Mouse (Mus musculus): ENCODE data around the gene Arl4d. TPM values are rescaled to one million over a fixed set of nuclear protein-coding genes. Genes with fewer than 3 reads are reported as not detected.

Gene Arl4d
- polyA plus RNA-seq, 1 experiment from 2014 or later: 4.3 TPM

DNA sequence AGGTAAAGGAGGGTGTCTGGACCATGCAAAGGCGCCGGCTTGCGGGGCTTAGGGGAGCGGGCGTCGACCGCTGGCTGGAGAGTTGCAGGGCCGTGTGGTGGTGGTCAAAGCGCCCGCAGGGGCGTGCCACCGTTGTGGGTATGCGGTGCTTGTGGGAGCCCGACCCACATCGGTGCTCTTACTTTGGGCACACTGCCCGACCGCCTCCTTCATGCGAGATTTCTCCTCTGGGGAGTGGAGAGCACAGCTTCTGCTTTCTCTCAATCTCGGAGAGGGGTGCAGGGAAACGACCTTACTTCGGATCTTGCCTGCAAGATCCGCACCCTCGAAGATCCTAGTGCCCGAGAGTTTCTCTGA lies 273 bp downstream of the Arl4d start:
- Histone ChIP-seq H3K9ac (replicated peaks; ENCODE audit: low read length) (peak overlapping the region; percentile 68), H3K36me3 (replicated peaks; ENCODE audit: control insufficient read depth, insufficient read depth, low read depth, low read length) (no peaks in the 10 kb centered on the region), H3K9me3 (replicated peaks; ENCODE audit: control insufficient read depth, low read length) (no peaks in the 10 kb centered on the region), H3K4me3 (ENCODE audit: low read depth, low read length) (peak overlapping the region; percentile 59), H3K4me1 (ENCODE audit: control insufficient read depth, insufficient read depth, low read length) (no peaks in the 10 kb centered on the region), H3K27me3 (ENCODE audit: control insufficient read depth, insufficient read depth, low read length) (no peaks in the 10 kb centered on the region), H3K27ac (replicated peaks; ENCODE audit: low read depth, low read length) (no peak overlapping the region), H3K4me2 (ENCODE audit: low read depth, low read length) (peak overlapping the region; percentile 92)
- DNase-seq (ENCODE audit: low spot score) (no peak), ATAC-seq (replicated peaks; ENCODE audit: insufficient number of reproducible peaks, low FRiP score, low TSS enrichment, low read depth) (no peak)
- WGBS: under 1% methylated on average over 24 of the region's 24 CpGs

DNA sequence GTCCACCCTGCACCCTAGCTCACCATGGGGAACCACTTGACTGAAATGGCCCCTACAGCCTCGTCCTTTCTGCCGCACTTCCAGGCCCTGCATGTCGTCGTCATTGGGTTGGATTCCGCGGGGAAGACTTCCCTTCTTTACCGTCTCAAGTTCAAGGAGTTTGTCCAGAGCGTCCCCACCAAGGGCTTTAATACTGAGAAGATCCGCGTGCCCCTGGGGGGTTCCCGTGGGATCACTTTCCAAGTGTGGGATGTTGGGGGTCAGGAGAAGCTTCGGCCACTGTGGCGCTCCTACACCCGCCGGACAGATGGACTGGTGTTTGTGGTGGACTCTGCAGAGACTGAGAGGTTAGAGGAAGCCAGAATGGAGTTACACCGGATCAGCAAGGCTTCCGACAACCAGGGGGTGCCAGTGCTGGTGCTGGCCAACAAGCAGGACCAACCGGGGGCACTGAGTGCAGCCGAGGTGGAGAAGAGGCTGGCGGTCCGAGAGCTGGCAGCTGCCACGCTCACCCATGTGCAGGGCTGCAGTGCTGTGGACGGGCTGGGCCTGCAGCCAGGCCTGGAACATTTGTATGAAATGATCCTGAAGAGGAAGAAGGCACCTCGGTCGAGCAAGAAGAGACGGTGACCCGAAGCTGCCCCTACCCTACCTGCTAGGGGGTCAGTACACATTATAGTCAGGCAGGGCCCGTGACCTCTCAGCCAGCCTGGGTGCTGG lies 1.4 kb downstream of the Arl4d start:
- Histone ChIP-seq H3K9ac (replicated peaks; ENCODE audit: low read length) (no peak overlapping the region), H3K4me3 (ENCODE audit: low read depth, low read length) (no peak overlapping the region), H3K36me3 (replicated peaks; ENCODE audit: control insufficient read depth, insufficient read depth, low read depth, low read length) (no peaks in the 10 kb centered on the region), H3K27me3 (ENCODE audit: control insufficient read depth, insufficient read depth, low read length) (no peaks in the 10 kb centered on the region), H3K9me3 (replicated peaks; ENCODE audit: control insufficient read depth, low read length) (no peaks in the 10 kb centered on the region), H3K4me1 (ENCODE audit: control insufficient read depth, insufficient read depth, low read length) (no peaks in the 10 kb centered on the region), H3K4me2 (ENCODE audit: low read depth, low read length) (no peak overlapping the region), H3K27ac (replicated peaks; ENCODE audit: low read depth, low read length) (no peak overlapping the region)
- no peak for DNase-seq (ENCODE audit: low spot score)
- 83% methylated on average over 28 of the region's 28 CpGs for WGBS
- ATAC-seq (replicated peaks; ENCODE audit: insufficient number of reproducible peaks, low FRiP score, low TSS enrichment, low read depth): no peak

DNA sequence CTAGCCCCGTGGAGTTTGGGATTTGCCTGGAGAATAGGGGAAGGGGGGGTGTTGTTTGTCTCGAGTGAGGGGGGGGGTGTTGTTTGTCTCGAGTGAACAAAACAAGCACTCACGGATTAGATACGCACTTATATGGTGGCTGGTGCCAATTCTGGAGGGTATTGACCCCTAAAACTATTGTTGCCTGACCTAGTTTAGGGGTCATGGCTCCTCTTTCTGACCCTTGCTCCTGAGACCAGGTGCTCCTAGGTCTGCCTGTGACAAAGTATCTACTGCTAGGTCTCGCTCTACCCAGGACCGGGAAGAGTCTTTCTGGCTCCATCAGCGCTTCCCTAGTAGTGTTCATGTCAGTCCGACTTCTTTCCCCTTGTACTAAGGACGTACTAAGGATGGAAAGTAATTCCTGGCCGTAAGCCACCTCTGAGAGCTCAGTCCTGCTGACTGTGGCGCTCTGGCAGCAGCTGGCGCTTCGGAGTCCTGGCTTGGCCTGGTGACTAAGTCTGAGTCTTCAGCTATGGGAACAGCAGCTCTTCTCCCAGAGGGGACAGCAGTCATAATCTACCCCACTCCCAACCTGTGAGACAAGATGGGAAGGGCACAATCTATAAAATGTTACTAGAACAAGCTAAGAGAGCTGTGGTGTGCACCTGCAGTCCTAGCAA lies 2.7 kb downstream of the Arl4d start:
- H3K4me3 ChIP-seq (ENCODE audit: low read depth, low read length): no peak overlapping the region
- H3K27me3 ChIP-seq (ENCODE audit: control insufficient read depth, insufficient read depth, low read length): no peaks in the 10 kb centered on the region
- no peak overlapping the region for H3K9ac ChIP-seq (replicated peaks; ENCODE audit: low read length)
- H3K4me1 ChIP-seq (ENCODE audit: control insufficient read depth, insufficient read depth, low read length): no peaks in the 10 kb centered on the region
- no peak overlapping the region for H3K27ac ChIP-seq (replicated peaks; ENCODE audit: low read depth, low read length)
- 77% methylated on average over 14 of the region's 14 CpGs for WGBS
- DNase-seq (ENCODE audit: low spot score) (no peak), ATAC-seq (replicated peaks; ENCODE audit: insufficient number of reproducible peaks, low FRiP score, low TSS enrichment, low read depth) (no peak)
- no peaks in the 10 kb centered on the region for H3K36me3 ChIP-seq (replicated peaks; ENCODE audit: control insufficient read depth, insufficient read depth, low read depth, low read length)
- no peak overlapping the region for H3K4me2 ChIP-seq (ENCODE audit: low read depth, low read length)
- H3K9me3 ChIP-seq (replicated peaks; ENCODE audit: control insufficient read depth, low read length): no peaks in the 10 kb centered on the region

DNA sequence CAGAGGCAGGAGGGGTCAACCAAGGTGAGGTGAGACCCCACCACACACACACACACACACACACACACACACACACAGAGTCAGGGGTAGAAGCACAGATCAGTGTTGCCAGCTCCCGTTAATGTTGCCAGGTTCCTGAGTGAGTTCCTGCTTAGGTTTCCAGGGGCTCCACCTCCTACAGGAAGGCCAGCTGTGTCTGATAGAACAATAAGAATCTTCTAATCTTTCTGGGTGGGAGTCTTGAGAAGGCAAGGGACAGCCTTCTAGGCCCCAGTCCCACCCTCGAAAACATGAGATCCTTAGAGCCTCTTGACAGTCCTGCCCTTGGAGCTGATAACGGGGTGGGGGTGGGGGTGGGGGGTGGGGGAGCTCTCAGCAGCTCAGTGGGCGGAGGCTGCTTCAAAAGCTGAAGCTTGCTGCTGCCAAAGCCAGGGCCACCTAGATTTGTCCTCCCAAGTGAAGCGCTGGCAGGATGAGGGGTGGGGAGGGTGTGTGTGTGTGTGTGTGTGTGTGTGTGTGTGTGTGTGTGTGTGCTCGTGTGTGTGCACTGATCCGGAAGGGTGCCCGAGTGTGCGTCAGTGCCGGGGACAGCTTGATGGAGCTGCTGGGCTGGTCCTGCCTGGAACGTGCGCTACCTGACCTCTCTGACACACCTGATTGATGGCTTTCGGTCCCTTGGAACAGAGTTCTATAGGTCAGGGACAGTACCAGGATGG lies 3.4 kb downstream of the Arl4d start:
- Histone ChIP-seq H3K9ac (replicated peaks; ENCODE audit: low read length) (no peak overlapping the region), H3K4me1 (ENCODE audit: control insufficient read depth, insufficient read depth, low read length) (no peaks in the 10 kb centered on the region), H3K27ac (replicated peaks; ENCODE audit: low read depth, low read length) (no peak overlapping the region), H3K4me3 (ENCODE audit: low read depth, low read length) (no peak overlapping the region), H3K27me3 (ENCODE audit: control insufficient read depth, insufficient read depth, low read length) (no peaks in the 10 kb centered on the region), H3K36me3 (replicated peaks; ENCODE audit: control insufficient read depth, insufficient read depth, low read depth, low read length) (no peaks in the 10 kb centered on the region), H3K4me2 (ENCODE audit: low read depth, low read length) (no peak overlapping the region), H3K9me3 (replicated peaks; ENCODE audit: control insufficient read depth, low read length) (no peaks in the 10 kb centered on the region)
- ATAC-seq (replicated peaks; ENCODE audit: insufficient number of reproducible peaks, low FRiP score, low TSS enrichment, low read depth): no peak
- DNase-seq (ENCODE audit: low spot score): no peak
- 50% methylated on average over 13 of the region's 13 CpGs for WGBS

DNA sequence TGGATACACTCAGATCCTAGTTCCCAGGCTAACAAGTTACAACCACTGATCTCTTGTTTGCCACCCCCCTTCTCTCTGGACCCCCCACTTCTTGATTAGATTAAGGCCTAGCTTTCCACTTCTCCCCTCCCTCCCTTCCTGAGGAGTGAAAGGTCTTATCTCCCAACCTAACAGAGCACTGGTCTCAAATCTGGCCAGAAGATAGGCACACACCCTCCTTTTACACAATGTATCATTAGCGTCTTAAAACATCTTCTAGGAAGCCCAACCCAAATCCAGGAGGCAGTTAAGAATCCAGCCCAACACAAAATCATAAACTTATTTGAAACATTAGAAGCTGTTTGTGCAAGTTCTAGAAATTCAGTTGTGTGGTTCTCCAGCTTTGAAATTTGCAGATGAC lies 5.0 kb downstream of the Arl4d start:
- H3K4me2 ChIP-seq (ENCODE audit: low read depth, low read length): no peak overlapping the region
- DNase-seq (ENCODE audit: low spot score) (no peak), ATAC-seq (replicated peaks; ENCODE audit: insufficient number of reproducible peaks, low FRiP score, low TSS enrichment, low read depth) (no peak)
- H3K27me3 ChIP-seq (ENCODE audit: control insufficient read depth, insufficient read depth, low read length): no peaks in the 10 kb centered on the region
- H3K9me3 ChIP-seq (replicated peaks; ENCODE audit: control insufficient read depth, low read length): no peaks in the 10 kb centered on the region
- no peaks in the 10 kb centered on the region for H3K4me1 ChIP-seq (ENCODE audit: control insufficient read depth, insufficient read depth, low read length)
- no peak overlapping the region for H3K4me3 ChIP-seq (ENCODE audit: low read depth, low read length)
- 79% methylated on average over 1 of the region's 1 CpGs for WGBS
- no peaks in the 10 kb centered on the region for H3K36me3 ChIP-seq (replicated peaks; ENCODE audit: control insufficient read depth, insufficient read depth, low read depth, low read length)
- no peak overlapping the region for H3K9ac ChIP-seq (replicated peaks; ENCODE audit: low read length)
- no peak overlapping the region for H3K27ac ChIP-seq (replicated peaks; ENCODE audit: low read depth, low read length)

DNA sequence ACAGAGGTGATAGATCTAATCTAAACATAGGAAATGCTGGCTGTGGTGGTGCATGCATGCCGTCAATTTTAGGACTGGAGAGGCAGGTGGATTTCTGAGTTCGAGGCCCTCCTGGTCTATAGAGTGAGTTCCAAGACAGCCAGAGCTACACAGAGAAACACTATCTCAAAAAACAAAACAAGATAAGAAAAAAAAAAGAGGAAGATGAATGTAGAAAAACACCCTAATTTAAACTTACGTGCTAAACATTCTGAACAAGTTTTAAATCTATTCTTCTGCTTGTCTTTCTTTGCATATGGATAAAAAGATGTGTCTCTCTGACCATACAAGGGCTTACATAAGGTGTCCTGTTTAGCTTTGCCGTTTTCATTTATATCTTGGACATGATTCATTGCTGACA lies 5.9 kb downstream of the Arl4d start:
- 85% methylated on average over 4 of the region's 4 CpGs for WGBS
- ATAC-seq (replicated peaks; ENCODE audit: insufficient number of reproducible peaks, low FRiP score, low TSS enrichment, low read depth) (no peak), DNase-seq (ENCODE audit: low spot score) (no peak)
- no peak overlapping the region for H3K4me3 ChIP-seq (ENCODE audit: low read depth, low read length)
- H3K4me2 ChIP-seq (ENCODE audit: low read depth, low read length): no peak overlapping the region
- H3K9me3 ChIP-seq (replicated peaks; ENCODE audit: control insufficient read depth, low read length): no peaks in the 10 kb centered on the region
- H3K9ac ChIP-seq (replicated peaks; ENCODE audit: low read length): no peak overlapping the region
- no peaks in the 10 kb centered on the region for H3K4me1 ChIP-seq (ENCODE audit: control insufficient read depth, insufficient read depth, low read length)
- H3K27me3 ChIP-seq (ENCODE audit: control insufficient read depth, insufficient read depth, low read length): no peaks in the 10 kb centered on the region
- H3K36me3 ChIP-seq (replicated peaks; ENCODE audit: control insufficient read depth, insufficient read depth, low read depth, low read length): no peaks in the 10 kb centered on the region
- H3K27ac ChIP-seq (replicated peaks; ENCODE audit: low read depth, low read length): no peak overlapping the region

DNA sequence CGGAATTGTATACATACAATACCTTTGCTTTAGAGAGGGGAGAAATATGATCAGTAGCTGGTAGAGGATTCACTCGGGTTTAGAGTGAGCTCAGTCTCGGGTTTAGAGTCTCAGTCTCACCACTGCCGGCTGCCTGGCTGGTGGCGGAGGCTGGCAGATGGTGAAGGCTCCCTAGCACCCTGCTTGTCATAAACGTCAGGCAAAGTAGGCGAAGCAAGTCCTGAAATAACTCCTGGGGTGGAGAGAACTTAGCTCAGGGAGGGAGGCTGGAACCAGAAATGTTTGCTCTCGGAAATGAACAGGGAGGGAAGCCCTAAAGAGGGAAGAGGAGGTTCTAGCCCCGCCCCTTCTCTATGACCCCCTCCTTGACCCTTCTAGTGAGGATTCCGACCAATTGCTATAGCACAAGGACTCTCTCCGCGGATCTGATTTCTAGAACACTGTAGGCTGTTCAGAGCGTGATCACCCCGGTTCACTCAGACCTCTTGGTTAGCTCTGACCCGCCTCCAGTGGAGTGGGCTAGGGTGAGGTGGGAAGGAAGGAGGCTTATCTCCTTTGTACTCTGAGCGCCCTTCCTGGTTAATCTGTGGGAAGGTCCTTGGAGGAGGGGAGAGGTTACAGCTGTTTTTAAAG lies 7.8 kb downstream of the Arl4d start:
- Histone ChIP-seq H3K9ac (replicated peaks; ENCODE audit: low read length) (no peak overlapping the region), H3K27ac (replicated peaks; ENCODE audit: low read depth, low read length) (no peak overlapping the region), H3K4me3 (ENCODE audit: low read depth, low read length) (no peak overlapping the region), H3K4me1 (ENCODE audit: control insufficient read depth, insufficient read depth, low read length) (no peaks in the 10 kb centered on the region), H3K9me3 (replicated peaks; ENCODE audit: control insufficient read depth, low read length) (no peaks in the 10 kb centered on the region), H3K36me3 (replicated peaks; ENCODE audit: control insufficient read depth, insufficient read depth, low read depth, low read length) (no peaks in the 10 kb centered on the region), H3K4me2 (ENCODE audit: low read depth, low read length) (no peak overlapping the region), H3K27me3 (ENCODE audit: control insufficient read depth, insufficient read depth, low read length) (no peaks in the 10 kb centered on the region)
- DNase-seq (ENCODE audit: low spot score) (peak; percentile 42), ATAC-seq (replicated peaks; ENCODE audit: insufficient number of reproducible peaks, low FRiP score, low TSS enrichment, low read depth) (no peak)
- WGBS: 32% methylated on average over 16 of the region's 16 CpGs

DNA sequence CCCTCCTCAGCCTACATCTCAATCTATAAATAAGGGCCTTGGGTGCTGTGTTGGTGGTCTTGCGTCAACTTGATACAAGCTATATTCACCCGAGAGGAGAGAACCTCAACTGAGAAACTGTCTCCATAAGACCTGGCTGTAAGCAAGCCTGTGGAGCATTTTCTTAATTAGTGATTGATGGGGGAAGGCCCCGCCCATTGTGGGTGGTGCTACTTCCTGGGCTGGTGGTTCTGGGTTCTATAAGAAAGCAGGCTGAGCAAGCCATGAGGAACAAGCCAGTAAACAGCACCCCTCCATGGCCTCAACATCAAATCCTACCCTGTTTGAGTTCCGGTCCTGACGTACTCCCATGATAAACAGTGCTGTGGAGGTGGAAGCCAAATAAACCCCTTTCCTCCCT lies 8.8 kb downstream of the Arl4d start:
- DNase-seq (ENCODE audit: low spot score) (no peak), ATAC-seq (replicated peaks; ENCODE audit: insufficient number of reproducible peaks, low FRiP score, low TSS enrichment, low read depth) (no peak)
- H3K4me3 ChIP-seq (ENCODE audit: low read depth, low read length): no peak overlapping the region
- H3K9ac ChIP-seq (replicated peaks; ENCODE audit: low read length): no peak overlapping the region
- H3K9me3 ChIP-seq (replicated peaks; ENCODE audit: control insufficient read depth, low read length): no peaks in the 10 kb centered on the region
- no peaks in the 10 kb centered on the region for H3K36me3 ChIP-seq (replicated peaks; ENCODE audit: control insufficient read depth, insufficient read depth, low read depth, low read length)
- no peak overlapping the region for H3K27ac ChIP-seq (replicated peaks; ENCODE audit: low read depth, low read length)
- WGBS: 86% methylated on average over 5 of the region's 5 CpGs
- H3K4me1 ChIP-seq (ENCODE audit: control insufficient read depth, insufficient read depth, low read length): no peaks in the 10 kb centered on the region
- no peak overlapping the region for H3K4me2 ChIP-seq (ENCODE audit: low read depth, low read length)
- H3K27me3 ChIP-seq (ENCODE audit: control insufficient read depth, insufficient read depth, low read length): no peaks in the 10 kb centered on the region

Measured in embryonic facial prominence, embryonic 11.5 days (tissue).